Mouse (Mus musculus) erythroblast, embryonic 14.5 days (primary cell): ENCODE results near the gene Hoxd8. TPM values are rescaled to one million over a fixed set of nuclear protein-coding genes. Genes with fewer than 3 reads are reported as not detected.

Experiments used
- H3K27me3 ChIP-seq: 2 replicates; pipeline ENCODE4 v1.6.1; 2012; ENCODE audit warnings: inconsistent platforms; ENCODE audit not compliant: control insufficient read depth
- H3K36me3 ChIP-seq: 2 replicates; pipeline ENCODE4 v1.6.1; 2012; ENCODE audit warnings: mild to moderate bottlenecking, inconsistent platforms; ENCODE audit not compliant: control insufficient read depth
- H3K4me1 ChIP-seq: 2 replicates; pipeline ENCODE4 v1.6.1; 2012; ENCODE audit warnings: inconsistent platforms; ENCODE audit not compliant: control insufficient read depth
- H3K4me3 ChIP-seq: replicated peaks from 2 replicates; pipeline ENCODE3; 2012; ENCODE audit warnings: moderate library complexity, mild to moderate bottlenecking, inconsistent platforms
- H3K9me3 ChIP-seq: 2 replicates; pipeline ENCODE4 v1.6.1; 2012; ENCODE audit warnings: low read length, inconsistent platforms, mixed read lengths; ENCODE audit not compliant: control insufficient read depth
- GATA1 ChIP-seq: IDR thresholded peaks from 2 replicates; pipeline ENCODE4 v1.6.1; 2012; ENCODE audit warnings: low read length, inconsistent platforms, mixed read lengths
- TAL1 ChIP-seq: IDR thresholded peaks from 3 replicates; pipeline ENCODE4 v1.6.1; 2012; ENCODE audit warnings: low read length, inconsistent platforms, mixed read lengths
- polyA plus RNA-seq: library from polyadenylated mRNA; stranded (reverse); fragments of >175 nt; gene quantifications from 2 replicates; pipeline ENCODE4 v1.2.3, GENCODE M21; 2012

Hoxd8 gene
- polyA plus RNA-seq, 1 experiment: not detected

GRCm38 (mm10) chr2:74728303-74728680 is 23.9 kb downstream of the Hoxd8 start:
- Histone ChIP-seq H3K4me3 (no peak overlapping the region), H3K9me3 (no peaks in the 10 kb centered on the region), H3K27me3 (peaks cover 99% of the 10 kb centered on the region), H3K4me1 (no peaks in the 10 kb centered on the region), H3K36me3 (no peaks in the 10 kb centered on the region)
- no peak for TF ChIP-seq TAL1
- no peak for TF ChIP-seq GATA1

- no peaks in the 10 kb centered on the region for H3K9me3 ChIP-seq
- no peaks in the 10 kb centered on the region for H3K36me3 ChIP-seq
- no peaks in the 10 kb centered on the region for H3K4me1 ChIP-seq
- TF ChIP-seq GATA1 (no peak), TAL1 (no peak)
- H3K4me3 ChIP-seq: no peak overlapping the region
- peaks cover 99% of the 10 kb centered on the region for H3K27me3 ChIP-seq
These were observed 25.9 kb downstream of the Hoxd8 start for GRCm38 (mm10) chr2:74730331-74730730.

GRCm38 (mm10) chr2:74731055-74731454 is 26.6 kb downstream of the Hoxd8 start:
- TF ChIP-seq TAL1 (no peak), GATA1 (no peak)
- H3K9me3 ChIP-seq: no peaks in the 10 kb centered on the region
- H3K4me1 ChIP-seq: no peaks in the 10 kb centered on the region
- H3K36me3 ChIP-seq: no peaks in the 10 kb centered on the region
- H3K4me3 ChIP-seq: no peak overlapping the region
- peaks cover 99% of the 10 kb centered on the region for H3K27me3 ChIP-seq

DNA sequence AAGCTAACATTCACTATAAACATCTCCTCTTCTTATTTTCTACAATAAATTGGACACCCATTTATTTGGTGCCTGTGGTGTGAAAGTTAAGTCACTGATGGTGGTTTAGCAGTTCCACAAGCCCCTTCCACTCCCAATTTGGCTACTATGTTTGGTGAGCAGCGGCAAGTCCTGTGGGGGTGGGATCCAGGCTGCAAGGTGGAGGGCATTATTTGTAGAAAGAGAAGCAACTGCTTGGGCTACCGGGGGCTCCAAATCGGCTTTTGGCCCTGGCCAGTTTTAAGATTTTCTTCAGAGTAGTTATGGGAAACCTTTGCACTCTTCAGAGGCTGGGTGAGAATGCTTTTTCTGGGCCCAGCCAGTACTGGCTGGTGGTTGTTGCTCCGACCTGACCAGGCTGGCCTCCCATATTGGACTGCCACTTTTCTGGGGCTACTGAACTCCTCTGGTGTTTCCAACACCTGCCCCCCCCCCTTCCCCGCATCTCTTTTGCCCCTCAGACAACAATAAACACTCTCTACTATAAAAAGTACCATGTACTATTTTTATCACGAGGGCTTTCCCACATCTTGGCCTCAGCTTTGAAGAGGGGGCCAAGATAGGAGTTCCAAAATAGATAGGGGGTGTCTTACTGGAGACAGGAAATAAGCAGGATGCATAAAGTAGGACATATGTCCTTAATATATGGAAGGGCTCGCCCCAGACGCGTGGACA is 27.5 kb downstream of the Hoxd8 start:
- Histone ChIP-seq H3K27me3 (peaks cover 99% of the 10 kb centered on the region), H3K4me1 (no peaks in the 10 kb centered on the region), H3K4me3 (no peak overlapping the region), H3K9me3 (no peaks in the 10 kb centered on the region), H3K36me3 (no peaks in the 10 kb centered on the region)
- TF ChIP-seq TAL1 (no peak), GATA1 (no peak)

- H3K36me3 ChIP-seq: no peaks in the 10 kb centered on the region
- no peaks in the 10 kb centered on the region for H3K9me3 ChIP-seq
- H3K4me3 ChIP-seq: no peak overlapping the region
- no peak for TF ChIP-seq GATA1
- TF ChIP-seq TAL1: no peak
- peaks cover 99% of the 10 kb centered on the region for H3K27me3 ChIP-seq
- no peaks in the 10 kb centered on the region for H3K4me1 ChIP-seq
These were observed 28.3 kb downstream of the Hoxd8 start for GRCm38 (mm10) chr2:74732513-74733316.

DNA sequence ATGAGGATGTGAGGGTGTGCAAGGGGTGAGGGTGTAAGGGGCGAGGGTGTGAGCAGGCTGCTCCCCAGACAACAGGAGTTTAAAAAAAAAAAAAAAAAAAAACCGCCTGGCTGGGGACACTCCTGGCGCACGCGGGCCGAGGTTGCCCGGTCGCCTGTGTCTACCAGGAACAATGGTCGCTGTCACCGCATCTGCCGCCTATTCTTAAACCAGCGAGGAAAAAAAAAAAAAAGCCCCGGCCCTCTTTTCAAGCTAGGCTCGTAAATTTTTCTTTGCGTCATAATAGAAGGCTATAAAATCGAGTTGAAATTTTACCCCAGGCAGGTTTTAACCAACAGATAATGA is 28.9 kb downstream of the Hoxd8 start:
- TF ChIP-seq GATA1 (no peak), TAL1 (no peak)
- H3K9me3 ChIP-seq: no peaks in the 10 kb centered on the region
- no peaks in the 10 kb centered on the region for H3K4me1 ChIP-seq
- peaks cover 99% of the 10 kb centered on the region for H3K27me3 ChIP-seq
- no peak overlapping the region for H3K4me3 ChIP-seq
- no peaks in the 10 kb centered on the region for H3K36me3 ChIP-seq

DNA sequence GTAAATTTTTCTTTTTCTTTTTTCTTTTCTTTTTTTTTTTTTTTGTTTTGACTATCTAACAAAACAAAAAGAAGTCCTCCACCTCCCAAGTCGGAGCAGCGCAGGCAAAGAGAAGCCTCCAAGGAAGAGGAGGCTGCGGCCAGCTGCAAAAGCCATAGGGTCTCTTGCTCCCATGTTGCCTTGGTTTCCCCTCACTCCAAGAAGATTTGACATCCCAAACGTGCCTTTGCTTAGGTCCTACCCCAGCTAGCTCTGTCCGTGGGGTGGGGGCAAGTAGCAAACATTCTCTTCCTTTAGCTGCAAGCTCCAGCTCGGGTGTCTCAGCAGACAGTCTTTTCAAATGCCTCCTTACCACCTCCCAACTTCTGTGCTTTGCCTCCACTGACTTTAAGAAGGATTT is 29.4 kb downstream of the Hoxd8 start:
- Histone ChIP-seq H3K4me3 (no peak overlapping the region), H3K36me3 (no peaks in the 10 kb centered on the region), H3K9me3 (no peaks in the 10 kb centered on the region), H3K27me3 (peaks cover 99% of the 10 kb centered on the region), H3K4me1 (no peaks in the 10 kb centered on the region)
- TF ChIP-seq GATA1 (no peak), TAL1 (no peak)

DNA sequence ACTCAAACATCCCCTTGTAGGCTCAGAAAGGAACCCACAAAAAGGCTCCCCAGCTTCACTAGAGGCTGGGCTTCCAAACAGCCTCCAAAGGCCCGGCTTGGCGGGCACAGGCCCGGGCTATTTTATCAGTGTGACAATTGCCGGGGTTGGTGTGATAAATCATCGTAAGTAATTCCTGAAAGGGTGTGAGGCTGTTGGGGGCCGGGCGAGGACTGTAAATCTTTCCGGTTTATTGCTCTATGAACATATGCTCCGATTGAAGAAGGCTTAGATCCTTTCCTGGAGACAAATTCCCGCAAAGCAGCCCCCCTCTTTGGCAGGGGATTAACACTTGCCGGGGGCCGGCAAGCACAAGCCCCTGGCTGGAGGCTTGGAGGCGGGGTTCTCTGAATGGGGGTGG is 30.0 kb downstream of the Hoxd8 start:
- no peak for TF ChIP-seq TAL1
- TF ChIP-seq GATA1: no peak
- H3K27me3 ChIP-seq: peaks cover 99% of the 10 kb centered on the region

GRCm38 (mm10) chr2:74734996-74735811 is 30.8 kb downstream of the Hoxd8 start:
- H3K27me3 ChIP-seq: peaks cover 100% of the 10 kb centered on the region
- no peaks in the 10 kb centered on the region for H3K36me3 ChIP-seq
- H3K4me1 ChIP-seq: no peaks in the 10 kb centered on the region
- no peak for TF ChIP-seq GATA1
- H3K9me3 ChIP-seq: no peaks in the 10 kb centered on the region
- H3K4me3 ChIP-seq: no peak overlapping the region

More for the DNA sequence above, 30.0 kb downstream of the Hoxd8 start:
- Histone ChIP-seq H3K36me3 (no peaks in the 10 kb centered on the region), H3K4me1 (no peaks in the 10 kb centered on the region), H3K4me3 (no peak overlapping the region), H3K9me3 (no peaks in the 10 kb centered on the region)
